Mouse (Mus musculus): ENCODE data around the gene Ncapd3. TPM values are rescaled to one million over a fixed set of nuclear protein-coding genes. Genes with fewer than 3 reads are reported as not detected.

Ncapd3 gene
- 10 to 100 TPM; 57.4 to 60.5 TPM for total RNA-seq (2023)

GRCm38 (mm10) chr9:27029828-27030762, at the start of gene Ncapd3, which contains the start of gene Vps26b:
Gene Ncapd3, plus strand, starts transcription at chr9:27030175.
Gene Vps26b, minus strand, starts transcription at chr9:27030065.

GRCm38 (mm10) chr9:26999461-27000395, 30.2 kb upstream of the Ncapd3 start, which contains the start of the genes Acad8 and Thyn1:
Gene Acad8, minus strand, starts transcription at chr9:26999566.
Gene Thyn1, plus strand, starts transcription at chr9:26999710.

Other genes with a start within 250 kb of the Ncapd3 start
- not detected for gene Glb1l2, start 223.7 kb upstream of the Ncapd3 start, total RNA-seq (2023)
- not detected for gene Glb1l3, start 169.3 kb upstream of the Ncapd3 start, total RNA-seq (2023)
- gene Gm1110, start 107.1 kb upstream of the Ncapd3 start, total RNA-seq (2023), result not detected
- 10 to 100 TPM; 35.4 to 38.0 TPM for gene Acad8, start 30.6 kb upstream of the Ncapd3 start, total RNA-seq (2023)
- gene Thyn1, start 30.5 kb upstream of the Ncapd3 start, total RNA-seq (2023), result 10 to 100 TPM; 23.1 to 31.2 TPM
- gene Vps26b, start 110 bp upstream of the Ncapd3 start, total RNA-seq (2023), result 10 to 100 TPM; 58.2 to 61.2 TPM
- gene Jam3, start 125.2 kb downstream of the Ncapd3 start, total RNA-seq (2023), result not detected